ENCODE assay signal across 9 mouse cellular contexts in genomic region chr11:60338291-60338690, GRCm38 (mm10). TPM values are rescaled to one million over a fixed set of nuclear protein-coding genes. Genes with fewer than 3 reads are reported as not detected.
DNase-seq lines count a peak whose midpoint lies in the region; ATAC-seq and TF ChIP-seq lines count a peak whose summit lies in the region.
"Had no signal": no experiment of that assay in that cellular context is flagged by ENCODE, and none has a peak within 500 bp of the region (broad histone marks: within the 10 kb centered on the region; RNA-seq: fewer than 3 reads in every experiment).

No protein-coding gene starts in this region.

- H3K9ac ChIP-seq in lung, postnatal 0 days (replicated peaks; ENCODE audit: low read depth), result no peak overlapping the region
- no peak overlapping the region for H3K9ac ChIP-seq in stomach, postnatal 0 days (ENCODE audit: low read length)
- H3K9ac ChIP-seq: stomach, embryonic 15.5 days had no signal

- TF ChIP-seq EP300 in lung, postnatal 0 days (IDR thresholded peaks at IDR 0.05), result no peak
- no peak for TF ChIP-seq EP300 in stomach, postnatal 0 days (optimal IDR thresholded peaks at IDR 0.05)

- no peak overlapping the region for H3K27ac ChIP-seq in cortical plate, adult 2 months (ENCODE audit: insufficient read depth, low read length)
- no peak overlapping the region for H3K27ac ChIP-seq in lung, postnatal 0 days (ENCODE audit: low read length)
- H3K27ac ChIP-seq in stomach, postnatal 0 days (replicated peaks), result no peak overlapping the region
- H3K27ac ChIP-seq: stomach, embryonic 15.5 days had no signal

- peaks cover 17% of the 10 kb centered on the region for H3K36me3 ChIP-seq in G1E (replicated peaks)
- H3K36me3 ChIP-seq in lung, postnatal 0 days (ENCODE audit: insufficient read depth, low read length), result no peaks in the 10 kb centered on the region
- 0 out of 2 replicates have a peak, but pooled peaks cover 2% of the 10 kb centered on the region for H3K36me3 ChIP-seq in stomach, postnatal 0 days (ENCODE audit: control insufficient read depth, insufficient read depth, low read length)
- H3K36me3 ChIP-seq: stomach, embryonic 15.5 days had no signal

- peaks cover 2% of the 10 kb centered on the region; the same call in 1 of the 2 replicates for H3K4me1 ChIP-seq in G1E (ENCODE audit: insufficient read depth, low read depth, low read length)
- H3K4me1 ChIP-seq in cortical plate, adult 2 months (ENCODE audit: control insufficient read depth, insufficient read depth, low read length), result peaks cover 11% of the 10 kb centered on the region
- no peaks in the 10 kb centered on the region; the same call in none of the 2 replicates for H3K4me1 ChIP-seq in lung, postnatal 0 days (ENCODE audit: insufficient read depth, low read depth, low read length)
- no peaks in the 10 kb centered on the region for H3K4me1 ChIP-seq in stomach, postnatal 0 days (replicated peaks; ENCODE audit: control insufficient read depth, insufficient read depth)
- H3K4me1 ChIP-seq: stomach, embryonic 15.5 days had no signal

- ATAC-seq in G1E (ENCODE audit: extremely low read depth, insufficient number of reproducible peaks, low FRiP score, poor library complexity, severe bottlenecking), result no peak
- peak; percentile 63 for ATAC-seq in lung, postnatal 0 days
- ATAC-seq in stomach, postnatal 0 days (ENCODE audit: low FRiP score, low TSS enrichment), result no peak; the same call in 1 of the 2 replicates

- no peak for TF ChIP-seq POLR2A in cortical plate, adult 2 months (IDR thresholded peaks at IDR 0.05; ENCODE audit: extremely low read depth, insufficient read depth, low read length)

- no peak overlapping the region for H3K4me2 ChIP-seq in lung, postnatal 0 days (replicated peaks; ENCODE audit: low read depth, low read length)
- H3K4me2 ChIP-seq in stomach, postnatal 0 days (replicated peaks; ENCODE audit: low read depth), result no peak overlapping the region
- H3K4me2 ChIP-seq: stomach, embryonic 15.5 days had no signal

- no peaks in the 10 kb centered on the region for H3K27me3 ChIP-seq in G1E (ENCODE audit: insufficient read depth, low read length)
- H3K27me3 ChIP-seq in lung, postnatal 0 days (replicated peaks; ENCODE audit: insufficient read depth, low read length), result no peaks in the 10 kb centered on the region
- no peaks in the 10 kb centered on the region for H3K27me3 ChIP-seq in stomach, postnatal 0 days (ENCODE audit: control insufficient read depth, insufficient read depth, low read length)
- H3K27me3 ChIP-seq: stomach, embryonic 15.5 days had no signal

- peak; percentile 63 for DNase-seq in heart, postnatal 4 days
- DNase-seq in heart, adult 8-10 months (ENCODE audit: low spot score), result no peak
- peak; percentile 48 for DNase-seq in 416B (ENCODE audit: low read depth)
- DNase-seq in G1E (ENCODE audit: low spot score), result peak; percentile 20
- DNase-seq in lung, postnatal 0 days (ENCODE audit: low spot score), result peak; percentile 48
- DNase-seq in stomach, postnatal 0 days (ENCODE audit: low spot score), result peak; percentile 56
- DNase-seq in frontal cortex, postnatal 10 days (ENCODE audit: low spot score in 2 of 2), result no peak

- WGBS in lung, postnatal 0 days, result 60% methylated on average over 4 of the region's 4 CpGs
- 79% methylated on average over 4 of the region's 4 CpGs for WGBS in stomach, postnatal 0 days

- H3K4me3 ChIP-seq in G1E (ENCODE audit: low read depth, low read length), result no peak overlapping the region
- no peak overlapping the region for H3K4me3 ChIP-seq in cortical plate, adult 2 months (ENCODE audit: insufficient read depth, low read length)
- no peak overlapping the region for H3K4me3 ChIP-seq in lung, postnatal 0 days (ENCODE audit: low read depth, low read length)
- H3K4me3 ChIP-seq in stomach, postnatal 0 days (ENCODE audit: low read depth, low read length), result no peak overlapping the region
- H3K4me3 ChIP-seq: stomach, embryonic 15.5 days had no signal

- no peaks in the 10 kb centered on the region for H3K9me3 ChIP-seq in G1E (replicated peaks)
- no peaks in the 10 kb centered on the region for H3K9me3 ChIP-seq in lung, postnatal 0 days (ENCODE audit: low read length)
- no peaks in the 10 kb centered on the region for H3K9me3 ChIP-seq in stomach, postnatal 0 days (ENCODE audit: control insufficient read depth, low read length)
- H3K9me3 ChIP-seq: stomach, embryonic 15.5 days had no signal

- TF ChIP-seq CTCF in G1E (IDR thresholded peaks at IDR 0.05; ENCODE audit: low read depth, low read length), result peak; percentile 64
- TF ChIP-seq CTCF in cortical plate, adult 2 months (IDR thresholded peaks at IDR 0.05; ENCODE audit: extremely low read depth, insufficient read depth, low read length), result peak; percentile 53
- peak; percentile 73 for TF ChIP-seq CTCF in lung, postnatal 0 days (IDR thresholded peaks at IDR 0.05)
- peak; percentile 72 for TF ChIP-seq CTCF in stomach, postnatal 0 days (IDR thresholded peaks at IDR 0.05; ENCODE audit: low read depth)

RNA-seq across cellular contexts. Expression of gene Tom1l2, which starts 14.4 kb away (rescaled TPM):
- 10 to 100 TPM; 83.2 to 85.0 TPM for total RNA-seq in heart, postnatal 4 days (2021)
- 100 to 1,000 TPM; 121 to 134 (median 127) TPM for total RNA-seq in heart, adult 8-10 months (2022)
- 20.4 and 24.8 TPM in 2 replicates for total RNA-seq in G1E (2014; fragmentation: Nextera tagmentation)
- total RNA-seq in G1E (2017), result 7.8 and 8.1 TPM in 2 replicates
- 19.0 and 20.9 TPM in 2 replicates for polyA plus RNA-seq in G1E (2012)
- 204 and 213 TPM in 2 replicates for polyA plus RNA-seq in cortical plate, adult 2 months (2012; rRNA removed)
- polyA plus RNA-seq in lung, postnatal 0 days (2015; fragmentation: Nextera tagmentation; extraction: Ambion mirVana), result 19.1 and 19.7 TPM in 2 replicates
- polyA plus RNA-seq in stomach, postnatal 0 days (2015; fragmentation: Nextera tagmentation; extraction: Ambion mirVana), result 15.9 and 19.4 TPM in 2 replicates

RNA-seq across cellular contexts. Expression of gene Drc3, which starts 14.8 kb away (rescaled TPM):
- 1 to 10 TPM; 1.8 to 2.4 TPM for total RNA-seq in heart, postnatal 4 days (2021)
- total RNA-seq in heart, adult 8-10 months (2022), result 1 to 10 TPM; 2.3 to 3.4 (median 2.7) TPM
- total RNA-seq in G1E (2014; fragmentation: Nextera tagmentation) (1.1 TPM in 1 of 2 replicates, not detected in the other), G1E (2017) (0.99 and 1.4 TPM in 2 replicates)
- polyA plus RNA-seq in G1E (2012), result 0.07 TPM in 2 replicates
- polyA plus RNA-seq in cortical plate, adult 2 months (2012; rRNA removed), result 14.2 and 17.3 TPM in 2 replicates
- polyA plus RNA-seq in lung, postnatal 0 days (2015; fragmentation: Nextera tagmentation; extraction: Ambion mirVana), result 16.8 and 18.0 TPM in 2 replicates
- polyA plus RNA-seq in stomach, postnatal 0 days (2015; fragmentation: Nextera tagmentation; extraction: Ambion mirVana), result 0.69 and 0.93 TPM in 2 replicates

Comparison
In these comparisons a context has a peak if more than half of its experiments do, and no peak if none do; other contexts are left out.
1. DNase-seq: peak in heart, postnatal 4 days (single experiment), 416B (single experiment), G1E (single experiment), lung, postnatal 0 days (single experiment) and stomach, postnatal 0 days (single experiment); none in heart, adult 8-10 months (single experiment) and frontal cortex, postnatal 10 days (0 of 2).
2. Peak in every context shown above with its lines, with median percentiles within 50 percentile points of each other: CTCF ChIP-seq.